Mouse (Mus musculus) heart, embryonic 14.5 days (tissue): ENCODE data around the gene Anxa3. TPM values are rescaled to one million over a fixed set of nuclear protein-coding genes. Genes with fewer than 3 reads are reported as not detected.

ENCODE experiments used
- ATAC-seq: fragments of 200-750 bp; cut with Nextera tagmentation; 2 replicates; pipeline ENCODE4 v1.8.0; 2017; ENCODE audit warnings: low read depth, moderate TSS enrichment; ENCODE audit not compliant: insufficient number of reproducible peaks, insufficient read depth, low FRiP score
- H3K27ac ChIP-seq, 2 experiments: fragments of 200-500 bp in 1 of 2; fragments of 300-500 bp in 1 of 2; sonication (generic) in 1 of 2; replicated peaks in 1 of 2; 2 replicates each; pipeline ENCODE4 v1.5.1; 2012 to 2014; ENCODE audit warnings: low read depth in 2 of 2, low read length in 2 of 2, control low read depth in 1 of 2, mild to moderate bottlenecking in 1 of 2, mixed read lengths in 1 of 2; ENCODE audit not compliant: control insufficient read depth in 1 of 2, insufficient read depth in 1 of 2
- H3K27me3 ChIP-seq: fragments of 300-500 bp; sonication (generic); 2 replicates; pipeline ENCODE4 v1.6.1; 2014; ENCODE audit warnings: mild to moderate bottlenecking, low read length, control low read depth; ENCODE audit not compliant: control insufficient read depth, insufficient read depth
- H3K36me3 ChIP-seq: fragments of 300-500 bp; sonication (generic); 2 replicates; pipeline ENCODE4 v1.6.1; 2014; ENCODE audit warnings: mild to moderate bottlenecking, control low read depth, low read length, mixed read lengths; ENCODE audit not compliant: control insufficient read depth, insufficient read depth
- H3K4me1 ChIP-seq, 2 experiments: fragments of 200-500 bp in 1 of 2; fragments of 300-500 bp in 1 of 2; sonication (generic) in 1 of 2; 2 replicates each; pipeline ENCODE4 v1.6.1; 2012 to 2014; ENCODE audit warnings: low read length in 2 of 2, control low read depth in 1 of 2, mixed read lengths in 1 of 2; ENCODE audit not compliant: control insufficient read depth in 2 of 2, insufficient read depth in 2 of 2
- H3K4me2 ChIP-seq: fragments of 300-500 bp; sonication (generic); 2 replicates; pipeline ENCODE4 v1.6.1; 2014; ENCODE audit warnings: mild to moderate bottlenecking, low read length
- H3K4me3 ChIP-seq, 2 experiments: fragments of 200-500 bp in 1 of 2; fragments of 300-500 bp in 1 of 2; sonication (generic) in 1 of 2; 2 replicates each; pipeline ENCODE4 v1.5.1; 2012 to 2014; ENCODE audit warnings: low read length in 2 of 2, mild to moderate bottlenecking in 2 of 2, control low read depth in 1 of 2, low read depth in 1 of 2, moderate library complexity in 1 of 2; ENCODE audit not compliant: control insufficient read depth in 1 of 2, insufficient read depth in 1 of 2
- H3K9ac ChIP-seq: fragments of 300-500 bp; sonication (generic); 2 replicates; pipeline ENCODE4 v1.6.1; 2014; ENCODE audit warnings: mild to moderate bottlenecking, low read length
- H3K9me3 ChIP-seq: fragments of 300-500 bp; sonication (generic); 2 replicates; pipeline ENCODE4 v1.6.1; 2016; ENCODE audit warnings: low read length, control low read depth; ENCODE audit not compliant: control insufficient read depth
- WGBS: fragments of 180-500 bp; shearing (Covaris S2); extraction: QIAGEN DNeasy Blood & Tissue Kit; methylation state at CpG from one replicate; pipeline ENCODE4 v1.1.7; 2014; 5-methylcytosine and 5-hydroxymethylcytosine counted together
- polyA plus RNA-seq: library from polyadenylated mRNA; unstranded; fragments of >200 nt; fragmentation: Nextera tagmentation; extraction: Ambion mirVana; gene quantifications from 2 replicates; pipeline ENCODE4 v1.2.1, GENCODE M21; 2014

Gene Anxa3
- polyA plus RNA-seq, 1 experiment from 2014 or later = 53.4 TPM

DNA sequence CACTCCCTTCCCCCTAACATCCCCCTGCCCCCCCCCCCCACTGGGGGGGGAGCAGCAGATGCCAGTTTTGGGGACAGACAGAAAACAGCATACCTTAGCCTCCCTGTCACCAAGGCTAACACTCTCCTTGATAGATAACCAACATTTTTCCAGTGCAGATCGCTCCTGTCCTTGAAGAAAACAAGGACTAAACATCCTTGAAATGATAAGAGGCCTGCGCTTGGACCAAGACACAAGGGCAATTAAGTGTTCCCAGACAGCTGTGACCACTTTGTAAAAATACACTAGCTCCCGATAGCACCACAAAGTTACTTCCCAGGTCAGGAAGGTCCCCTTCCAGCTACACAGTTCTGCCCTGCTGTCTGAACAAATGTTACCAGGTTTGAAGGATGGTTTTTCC lies 55.2 kb downstream of the Anxa3 start:
- no peaks in the 10 kb centered on the region for H3K9me3 ChIP-seq
- 7% methylated on average over 3 of the region's 3 CpGs for WGBS
- no peak for ATAC-seq
- H3K4me2 ChIP-seq = no peak overlapping the region
- H3K4me3 ChIP-seq = no peak overlapping the region
- peaks cover 4% of the 10 kb centered on the region in 2 experiments; a peak in 2 of 4 replicates for H3K4me1 ChIP-seq
- H3K9ac ChIP-seq = no peak overlapping the region
- H3K27me3 ChIP-seq = no peaks in the 10 kb centered on the region
- no peaks in the 10 kb centered on the region for H3K36me3 ChIP-seq
- H3K27ac ChIP-seq = no peak overlapping the region

- no peaks in the 10 kb centered on the region for H3K36me3 ChIP-seq
- ATAC-seq = no peak
- H3K4me3 ChIP-seq = no peak overlapping the region
- peaks cover 4% of the 10 kb centered on the region in 2 experiments; a peak in 2 of 4 replicates for H3K4me1 ChIP-seq
- WGBS = 45% methylated on average over 3 of the region's 3 CpGs
- no peak overlapping the region for H3K4me2 ChIP-seq
- no peaks in the 10 kb centered on the region for H3K9me3 ChIP-seq
- H3K9ac ChIP-seq = no peak overlapping the region
- H3K27me3 ChIP-seq = no peaks in the 10 kb centered on the region
- no peak overlapping the region for H3K27ac ChIP-seq
These were observed 56.1 kb downstream of the Anxa3 start for GRCm38 (mm10) chr5:96849232-96849631.

- H3K36me3 ChIP-seq = no peaks in the 10 kb centered on the region
- no peak overlapping the region for H3K4me2 ChIP-seq
- H3K9me3 ChIP-seq = no peaks in the 10 kb centered on the region
- no peaks in the 10 kb centered on the region for H3K27me3 ChIP-seq
- H3K4me3 ChIP-seq = no peak overlapping the region
- no peak overlapping the region for H3K27ac ChIP-seq
- ATAC-seq = no peak
- peaks cover 1 to 3% of the 10 kb centered on the region in 2 experiments; a peak in 1 of 4 replicates for H3K4me1 ChIP-seq
- 79% methylated on average over 3 of the region's 3 CpGs for WGBS
- H3K9ac ChIP-seq = no peak overlapping the region
These were observed 60.3 kb downstream of the Anxa3 start for GRCm38 (mm10) chr5:96853451-96853850.

GRCm38 (mm10) chr5:96854350-96854749 lies 61.2 kb downstream of the Anxa3 start:
- Histone ChIP-seq H3K27ac (no peak overlapping the region), H3K36me3 (no peaks in the 10 kb centered on the region), H3K9me3 (no peaks in the 10 kb centered on the region), H3K4me3 (no peak overlapping the region), H3K4me2 (no peak overlapping the region), H3K4me1 (no peaks in the 10 kb centered on the region), H3K9ac (no peak overlapping the region), H3K27me3 (no peaks in the 10 kb centered on the region)
- WGBS = 61% methylated on average over 3 of the region's 3 CpGs
- ATAC-seq = no peak

GRCm38 (mm10) chr5:96859938-96860337 lies 66.8 kb downstream of the Anxa3 start:
- Histone ChIP-seq H3K4me1 (no peaks in the 10 kb centered on the region), H3K4me2 (no peak overlapping the region), H3K27me3 (no peaks in the 10 kb centered on the region), H3K36me3 (no peaks in the 10 kb centered on the region), H3K27ac (no peak overlapping the region), H3K4me3 (no peak overlapping the region), H3K9ac (no peak overlapping the region), H3K9me3 (no peaks in the 10 kb centered on the region)
- ATAC-seq = no peak
- 72% methylated on average over 1 of the region's 1 CpGs for WGBS

DNA sequence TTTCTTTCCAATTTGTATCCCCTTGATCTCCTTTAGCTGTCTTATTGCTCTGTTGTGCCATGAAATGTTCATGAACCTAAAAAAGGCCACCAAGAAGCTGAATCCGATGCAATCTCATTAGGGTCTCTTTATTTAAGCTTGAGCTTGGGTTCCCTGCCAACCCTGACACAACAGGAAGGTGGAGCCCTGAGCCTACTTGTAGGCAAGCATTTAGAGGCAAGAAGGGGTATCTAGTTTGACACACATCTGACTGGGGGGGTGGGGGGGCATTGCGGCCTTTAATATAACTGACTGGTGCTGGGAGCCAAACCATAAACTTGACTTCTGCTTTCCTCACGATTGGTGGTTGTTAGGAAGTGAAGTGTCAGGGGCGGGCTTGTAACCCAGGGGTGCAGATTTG lies 74.0 kb downstream of the Anxa3 start:
- 80% methylated on average over 4 of the region's 4 CpGs for WGBS
- H3K9me3 ChIP-seq = no peaks in the 10 kb centered on the region
- H3K27me3 ChIP-seq = no peaks in the 10 kb centered on the region
- no peak overlapping the region for H3K4me2 ChIP-seq
- H3K27ac ChIP-seq = no peak overlapping the region
- H3K36me3 ChIP-seq = no peaks in the 10 kb centered on the region
- H3K9ac ChIP-seq = no peak overlapping the region
- no peak for ATAC-seq
- no peak overlapping the region for H3K4me3 ChIP-seq
- H3K4me1 ChIP-seq = no peaks in the 10 kb centered on the region

DNA sequence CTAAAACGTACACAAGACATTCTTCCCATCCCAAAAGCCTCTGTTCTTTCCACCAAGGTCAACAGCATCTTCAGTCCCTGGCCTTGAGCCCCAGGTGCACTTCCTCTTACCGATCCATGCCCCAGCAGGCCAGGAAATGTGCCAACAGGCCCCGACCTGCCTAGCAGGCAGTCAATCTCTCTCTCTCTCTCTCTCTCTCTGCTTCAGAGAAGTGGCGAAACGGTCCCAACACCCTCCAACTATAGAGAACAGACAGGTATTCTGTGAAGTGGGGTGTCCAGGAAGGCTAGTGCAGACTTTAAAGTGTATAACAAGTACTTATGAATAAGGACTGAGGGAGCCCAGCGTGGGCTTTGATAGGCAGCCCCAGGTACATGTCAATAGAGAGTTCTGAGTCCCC lies 75.8 kb downstream of the Anxa3 start:
- no peaks in the 10 kb centered on the region for H3K9me3 ChIP-seq
- H3K4me3 ChIP-seq = no peak overlapping the region
- no peaks in the 10 kb centered on the region for H3K36me3 ChIP-seq
- ATAC-seq = no peak
- H3K27me3 ChIP-seq = no peaks in the 10 kb centered on the region
- H3K4me1 ChIP-seq = no peaks in the 10 kb centered on the region
- WGBS = 65% methylated on average over 6 of the region's 6 CpGs
- H3K27ac ChIP-seq = no peak overlapping the region
- H3K9ac ChIP-seq = no peak overlapping the region
- H3K4me2 ChIP-seq = no peak overlapping the region

DNA sequence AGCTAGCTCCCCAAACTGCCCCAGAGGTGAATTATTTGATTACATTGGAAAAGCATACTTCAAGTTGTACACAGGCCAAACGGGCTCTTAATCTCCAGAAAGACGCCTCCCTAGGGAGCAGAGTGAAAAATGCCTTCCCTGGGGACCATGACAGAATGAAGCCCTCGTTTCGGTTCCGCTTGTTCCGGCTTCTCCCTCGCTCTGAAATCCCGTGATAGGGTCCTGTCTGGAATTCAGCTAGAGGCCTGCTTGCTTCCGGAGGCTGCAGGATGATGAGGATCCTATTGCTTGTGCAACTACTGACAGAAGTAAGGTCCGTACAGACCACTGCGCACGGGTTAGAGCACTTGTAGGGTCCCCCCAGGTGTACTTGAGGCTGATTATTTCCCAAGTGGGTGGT lies 77.9 kb downstream of the Anxa3 start:
- Histone ChIP-seq H3K4me1 (no peaks in the 10 kb centered on the region), H3K4me3 (no peak overlapping the region), H3K9ac (no peak overlapping the region), H3K4me2 (no peak overlapping the region), H3K9me3 (no peaks in the 10 kb centered on the region), H3K27ac (no peak overlapping the region), H3K36me3 (no peaks in the 10 kb centered on the region), H3K27me3 (no peaks in the 10 kb centered on the region)
- WGBS = 80% methylated on average over 12 of the region's 12 CpGs
- ATAC-seq = no peak
